Mouse (Mus musculus): ENCODE measurements around the gene Sh3bp5.

DNA sequence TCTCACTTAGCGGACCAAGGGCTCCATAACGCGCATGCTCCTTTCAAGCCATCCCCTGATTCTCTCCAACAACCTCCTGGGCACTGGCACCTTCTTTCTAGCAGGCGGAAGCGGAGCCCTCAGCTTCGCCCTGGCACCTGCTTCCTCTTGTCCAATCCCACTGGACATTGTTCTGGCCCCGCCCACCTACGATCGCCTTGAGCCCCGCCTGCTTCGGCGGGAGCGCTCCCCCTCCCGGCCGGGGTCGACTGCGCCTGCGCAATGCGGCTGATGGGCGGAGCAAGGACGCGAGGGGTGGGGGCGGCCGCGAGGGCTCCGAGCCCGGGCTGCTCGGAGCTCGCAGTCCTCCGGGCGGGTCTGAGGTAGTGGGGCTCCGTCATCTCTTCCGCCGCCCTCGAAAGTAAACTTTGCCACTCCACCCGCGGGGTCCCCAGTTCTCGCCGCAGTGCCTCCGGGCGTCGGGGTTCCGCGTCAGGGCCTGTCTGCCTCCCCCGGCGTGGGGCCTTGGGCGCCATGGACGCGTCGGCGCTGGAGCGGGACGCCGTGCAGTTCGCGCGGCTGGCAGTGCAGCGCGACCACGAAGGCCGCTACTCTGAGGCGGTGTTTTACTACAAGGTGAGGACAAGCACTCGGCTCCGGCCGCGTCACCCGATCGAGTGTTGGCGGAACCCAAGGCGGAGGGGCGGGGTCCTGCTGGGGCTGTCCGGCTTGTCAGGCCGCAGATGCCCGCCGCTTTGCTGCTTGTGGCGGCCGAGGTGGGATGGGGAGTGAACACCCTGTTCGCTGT lies 99.3 kb downstream of the Sh3bp5 start, which contains the start of gene Capn7:
- no peak for TF ChIP-seq MAFK (IDR thresholded peaks at IDR 0.05; ENCODE audit: insufficient read depth, low read depth, low read length)
- no peak for TF ChIP-seq CHD2 (IDR thresholded peaks at IDR 0.05; ENCODE audit: low read depth, low read length)
- TF ChIP-seq ZNF384 (IDR thresholded peaks at IDR 0.05; ENCODE audit: low read depth, low read length) = no peak
- TF ChIP-seq ZC3H11A (IDR thresholded peaks at IDR 0.05; ENCODE audit: borderline replicate concordance, low read depth, low read length) = no peak

All from ES-E14 (cell line).